Mouse (Mus musculus) monocyte, adult 2 months (primary cell): ENCODE measurements around the gene Rcan2.

Experiments used
- DNase-seq, 2 experiments: peaks; one replicate each; pipeline ENCODE4 v3.0.0; 2022; ENCODE audit warnings: low spot score in 2 of 2, low read depth in 1 of 2

Rcan2 gene

DNA sequence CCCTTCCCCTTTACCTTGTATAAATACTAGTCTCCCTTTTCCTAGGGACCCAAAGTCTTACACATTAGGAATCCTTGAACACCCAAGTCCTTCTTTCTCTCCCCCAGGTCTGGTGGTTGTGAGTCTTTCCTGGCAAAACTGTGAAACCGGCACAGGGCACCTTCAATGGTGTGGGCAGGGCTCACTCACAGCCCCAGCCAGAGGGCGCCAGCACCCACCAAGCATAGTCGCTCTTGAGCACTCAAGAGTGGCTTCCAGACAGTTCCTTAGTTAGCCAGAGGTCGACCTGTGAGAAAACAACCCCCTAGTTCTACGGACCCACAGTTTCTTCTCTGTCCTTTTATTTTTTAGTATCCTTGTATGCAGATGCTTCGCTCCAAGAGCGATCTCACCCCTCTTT lies at the start of gene Rcan2:
Gene Rcan2, plus strand, starts transcription at position 275 of the 400 bp plus-strand sequence.
- no peak for DNase-seq

GRCm38 (mm10) chr17:43752811-43753210 lies 48.3 kb upstream of the Rcan2 start:
- DNase-seq, result no peak

DNA sequence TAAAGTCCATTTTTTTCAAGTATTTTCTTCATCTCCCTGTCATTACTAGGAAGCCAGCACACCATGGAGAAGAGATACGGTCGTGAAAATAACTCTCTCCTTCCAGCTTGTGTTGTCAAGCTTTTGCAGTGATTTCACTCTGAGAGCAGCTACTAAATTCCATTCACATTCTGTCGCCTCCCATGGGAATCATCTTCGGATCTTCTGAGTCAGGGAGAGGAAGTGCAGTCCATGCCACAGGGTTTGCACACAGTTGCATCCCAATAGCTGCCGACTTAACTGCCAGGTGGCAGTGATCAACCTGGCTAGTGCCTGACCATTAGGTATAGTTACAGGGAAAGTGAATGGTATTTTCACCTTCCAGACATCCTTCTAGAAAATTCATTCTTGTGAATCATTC lies 46.5 kb upstream of the Rcan2 start:
- DNase-seq, result no peak

DNA sequence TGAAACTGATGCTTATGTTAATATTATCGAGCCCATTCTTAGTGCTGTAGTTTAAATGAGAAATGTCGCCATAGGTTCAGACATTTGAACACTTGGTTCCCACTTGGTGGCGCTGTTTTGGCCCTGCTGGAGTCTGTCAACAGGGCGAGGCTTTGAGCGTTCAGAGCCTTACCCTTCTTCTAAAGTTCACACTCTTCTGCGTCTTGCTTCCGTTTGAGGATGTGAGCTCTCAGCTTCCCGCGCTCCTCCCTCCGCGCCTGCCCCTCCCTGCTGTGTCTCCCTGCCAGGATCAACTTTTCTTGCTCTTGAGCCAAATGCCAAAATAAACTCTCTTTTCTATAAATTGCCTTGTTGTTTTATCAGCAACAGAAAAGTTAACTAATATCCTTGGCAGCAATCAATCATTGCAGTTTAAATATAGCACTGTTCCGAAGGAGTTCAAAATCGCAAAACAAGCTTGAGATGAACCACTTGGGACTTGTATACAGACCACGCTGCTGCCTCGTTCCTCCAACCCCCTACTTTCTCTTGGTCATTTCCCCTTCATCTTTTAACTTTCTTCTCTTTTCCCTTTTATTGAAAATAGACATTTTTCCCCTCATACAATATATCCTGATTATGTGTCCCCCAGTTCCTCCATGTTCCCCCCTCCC lies 42.4 kb upstream of the Rcan2 start:
- DNase-seq, result no peak

- no peak for DNase-seq
Measured at GRCm38 (mm10) chr17:43784531-43784930, 16.6 kb upstream of the Rcan2 start.

- DNase-seq, result no peak
Measured at GRCm38 (mm10) chr17:43788222-43788621, 12.9 kb upstream of the Rcan2 start.

DNA sequence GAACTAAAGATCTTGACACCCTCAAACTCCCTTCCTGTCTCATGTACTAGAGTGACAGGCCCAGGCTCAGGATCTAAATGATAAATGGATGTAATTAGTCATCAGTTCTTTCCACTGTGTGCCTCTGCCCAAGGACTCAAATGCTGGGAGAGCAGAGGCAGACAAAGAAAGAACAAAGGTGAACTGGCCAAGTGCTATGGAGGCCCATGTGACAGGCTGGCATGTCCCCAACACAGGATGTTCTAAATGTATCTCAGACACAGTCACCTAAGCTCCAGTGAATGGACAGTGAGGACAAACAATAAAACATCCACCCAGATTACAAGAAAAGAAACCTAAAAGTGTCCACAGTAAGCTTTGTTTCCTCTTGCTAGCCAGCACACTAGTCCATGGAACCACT lies 11.8 kb upstream of the Rcan2 start:
- no peak for DNase-seq

GRCm38 (mm10) chr17:43791751-43792150 lies 9.4 kb upstream of the Rcan2 start:
- no peak for DNase-seq

DNA sequence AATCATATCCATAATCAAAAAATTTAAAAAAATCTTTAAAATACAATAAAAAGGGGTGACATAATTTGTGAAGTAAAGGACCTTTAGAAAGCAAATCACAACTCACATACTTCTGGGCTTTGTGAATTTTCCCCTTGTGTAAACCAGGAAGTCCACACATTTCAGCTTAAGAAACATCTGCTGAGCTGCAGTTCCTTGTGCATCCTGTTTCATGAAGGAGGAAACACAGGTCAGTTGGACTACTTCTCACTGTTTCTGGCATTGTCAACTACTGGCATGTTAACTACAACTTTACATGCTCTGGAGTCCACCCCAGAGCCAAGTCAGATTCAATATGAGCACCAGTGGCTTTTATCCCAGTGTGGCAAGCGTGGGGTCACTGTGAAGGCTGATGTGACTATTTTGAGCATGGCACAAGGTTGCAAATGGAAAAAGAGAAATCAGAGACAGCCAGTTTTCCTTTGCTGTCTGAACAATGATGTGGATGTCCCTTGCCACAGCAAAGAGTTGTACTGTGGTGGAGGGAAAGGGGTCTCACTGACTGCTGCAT lies 6.3 kb upstream of the Rcan2 start:
- DNase-seq, result no peak

GRCm38 (mm10) chr17:43801595-43802373 lies 633 bp downstream of the Rcan2 start:
- no peak for DNase-seq

DNA sequence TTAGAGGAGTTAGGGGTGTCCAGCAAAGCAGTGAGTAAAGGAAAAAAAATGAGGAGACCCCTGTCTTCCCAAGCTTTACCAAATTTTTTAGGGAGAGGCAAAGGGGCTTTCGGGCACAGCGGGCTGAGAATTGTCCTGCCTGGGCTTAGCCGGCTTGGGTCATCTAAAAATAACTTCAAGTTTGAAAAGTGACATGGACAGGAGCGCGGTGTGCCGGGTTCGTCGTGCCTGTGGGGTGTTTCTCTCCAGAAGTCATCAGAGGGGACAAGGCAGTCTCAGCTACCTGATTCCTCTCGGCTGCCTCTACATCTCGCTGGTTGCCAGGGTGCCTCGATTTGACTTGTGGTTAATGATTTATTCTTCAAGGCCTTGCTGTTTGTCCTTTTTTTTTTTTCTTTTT lies 1.3 kb downstream of the Rcan2 start:
- no peak for DNase-seq

DNA sequence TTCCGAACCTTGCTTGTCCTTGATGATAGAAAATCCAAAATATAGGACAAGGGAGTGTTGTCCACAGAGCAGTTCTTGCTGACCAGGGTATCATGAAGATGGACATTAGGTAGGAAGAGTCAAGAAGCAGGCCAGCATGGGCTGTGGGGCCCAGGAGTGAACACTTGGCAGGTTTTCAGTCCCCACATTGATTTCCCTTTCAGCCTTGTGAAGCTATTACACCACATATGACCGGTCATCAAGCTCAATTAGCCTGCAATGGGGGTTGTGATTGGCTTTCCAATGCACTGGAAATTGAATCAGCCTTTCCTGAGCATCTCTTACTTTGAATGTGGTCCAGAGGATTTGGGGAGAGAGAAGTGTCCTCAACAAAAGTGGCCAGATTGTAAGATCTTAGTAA lies 2.0 kb downstream of the Rcan2 start:
- no peak for DNase-seq

DNA sequence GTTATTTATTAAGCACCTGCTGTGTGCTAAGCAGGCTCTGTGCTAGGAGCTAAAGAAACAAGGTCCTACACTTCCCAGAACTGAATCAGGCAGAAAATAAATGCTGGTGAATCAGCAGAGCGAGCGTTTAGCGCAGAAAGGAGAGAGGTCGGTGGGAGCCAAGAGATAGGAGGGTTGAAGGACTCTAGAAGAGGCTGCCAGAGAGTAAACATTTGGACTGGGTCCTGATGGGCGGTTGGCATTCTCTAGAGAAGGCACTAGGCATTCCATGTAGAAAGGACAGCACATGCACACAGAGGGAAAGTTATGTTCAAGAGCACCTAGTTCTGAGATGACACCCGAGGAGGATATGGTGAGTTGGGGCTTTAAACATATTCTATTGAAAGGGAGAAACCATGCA lies 2.6 kb downstream of the Rcan2 start:
- DNase-seq, result no peak

- DNase-seq, result no peak
Measured at GRCm38 (mm10) chr17:43806841-43807240, 5.7 kb downstream of the Rcan2 start.

GRCm38 (mm10) chr17:43811453-43811852 lies 10.3 kb downstream of the Rcan2 start:
- no peak for DNase-seq

GRCm38 (mm10) chr17:43815376-43815775 lies 14.2 kb downstream of the Rcan2 start:
- no peak for DNase-seq

DNA sequence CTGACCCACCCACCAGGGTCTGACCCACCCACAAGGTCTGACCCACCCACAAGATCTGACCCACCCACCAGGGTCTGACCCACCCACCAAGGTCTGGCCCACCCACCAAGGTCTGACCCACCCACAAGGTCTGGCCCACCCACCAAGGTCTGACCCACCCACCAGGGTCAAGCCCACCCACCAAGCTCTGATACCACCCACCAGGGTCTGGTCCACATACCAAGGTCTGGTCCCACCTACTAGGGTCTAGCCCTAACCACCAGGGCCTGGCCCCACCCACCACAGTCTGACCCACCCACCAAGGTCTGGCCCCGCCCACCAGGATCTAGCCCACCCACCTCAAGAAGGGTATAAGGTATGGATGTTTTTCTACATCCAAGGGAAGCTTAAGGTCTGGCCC lies 15.3 kb downstream of the Rcan2 start:
- no peak for DNase-seq

- no peak for DNase-seq
Measured at GRCm38 (mm10) chr17:43817171-43817570, 16.0 kb downstream of the Rcan2 start.

- no peak for DNase-seq
Measured at GRCm38 (mm10) chr17:43818390-43818789, 17.2 kb downstream of the Rcan2 start.

DNA sequence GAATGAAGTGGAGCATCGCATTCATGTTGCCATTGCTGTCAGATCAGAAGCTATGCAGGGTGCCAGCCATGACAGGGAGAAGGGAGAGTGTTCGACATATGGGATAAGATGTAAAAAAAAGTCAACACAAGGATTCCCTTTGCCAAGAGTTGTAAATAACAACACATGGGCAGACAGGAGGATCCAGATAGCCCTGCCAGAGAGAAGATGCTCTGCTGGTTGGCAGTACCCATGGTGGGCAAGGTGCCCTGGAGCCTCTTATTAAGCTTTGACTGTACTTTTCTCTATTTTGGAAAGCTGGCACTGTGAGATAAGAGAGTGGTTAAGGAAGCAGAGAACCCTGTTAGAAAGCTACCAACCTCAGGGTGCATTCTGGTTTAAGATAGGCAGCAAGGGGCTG lies 19.8 kb downstream of the Rcan2 start:
- no peak for DNase-seq

GRCm38 (mm10) chr17:43822207-43822606 lies 21.1 kb downstream of the Rcan2 start:
- no peak for DNase-seq

DNA sequence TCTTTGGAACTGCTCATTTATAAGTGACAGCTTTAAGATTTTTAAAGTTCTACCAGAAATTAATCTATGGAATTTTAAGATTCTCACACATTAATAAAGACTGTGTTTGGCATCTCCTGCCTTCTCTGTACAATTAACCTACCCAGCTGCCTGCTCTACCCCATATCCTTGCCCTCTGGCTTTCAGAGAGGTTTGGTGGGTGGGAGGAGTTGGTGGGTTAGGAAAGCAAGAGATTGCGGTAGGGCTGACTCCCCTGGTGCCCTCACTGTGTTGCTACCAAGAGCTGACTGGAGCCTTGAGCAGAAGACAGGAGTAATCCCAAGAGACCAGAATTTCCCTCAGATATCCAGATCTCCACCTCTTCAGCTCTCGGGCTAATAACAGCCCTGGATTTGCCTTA lies 21.5 kb downstream of the Rcan2 start:
- DNase-seq, result no peak
